Mouse (Mus musculus) CD4-positive, CD25-positive, alpha-beta regulatory T cell, adult 4 months (primary cell): ENCODE data around the gene Specc1. TPM values are rescaled to one million over a fixed set of nuclear protein-coding genes. Genes with fewer than 3 reads are reported as not detected.

Source experiments
- ATAC-seq: one replicate; pipeline ENCODE4 v1.8.0; 2017
- polyA plus RNA-seq, 2 experiments: library from polyadenylated mRNA; unstranded; fragments of 100-300 nt; shearing (Covaris generic); gene quantifications; one replicate each; pipeline ENCODE4 v1.2.1; 2017

Specc1 gene
- polyA plus RNA-seq, 2 experiments from 2014 or later = 2.9 to 3.5 TPM

- no peak for ATAC-seq
These were observed 162.0 kb downstream of the Specc1 start for GRCm38 (mm10) chr11:62118561-62118960.

GRCm38 (mm10) chr11:62119871-62120270, 163.3 kb downstream of the Specc1 start:
- ATAC-seq = no peak

GRCm38 (mm10) chr11:62121365-62121764, 164.8 kb downstream of the Specc1 start:
- no peak for ATAC-seq

GRCm38 (mm10) chr11:62127692-62128091, 171.1 kb downstream of the Specc1 start:
- peak; percentile 65 for ATAC-seq

- ATAC-seq = no peak
These were observed 171.6 kb downstream of the Specc1 start for GRCm38 (mm10) chr11:62128197-62128596.

- no peak for ATAC-seq
These were observed 173.6 kb downstream of the Specc1 start for GRCm38 (mm10) chr11:62130191-62130590.

GRCm38 (mm10) chr11:62130685-62131295, 174.2 kb downstream of the Specc1 start:
- ATAC-seq = no peak

- peak; percentile 71 for ATAC-seq
These were observed 175.0 kb downstream of the Specc1 start for GRCm38 (mm10) chr11:62131601-62132000.

GRCm38 (mm10) chr11:62134191-62134590, 177.6 kb downstream of the Specc1 start:
- no peak for ATAC-seq

- no peak for ATAC-seq
These were observed 188.9 kb downstream of the Specc1 start for GRCm38 (mm10) chr11:62145216-62146110.

- ATAC-seq = no peak
These were observed 190.1 kb downstream of the Specc1 start for GRCm38 (mm10) chr11:62146661-62147060.

GRCm38 (mm10) chr11:62148026-62148425, 191.5 kb downstream of the Specc1 start:
- no peak for ATAC-seq

- ATAC-seq = peak; percentile 32
These were observed 191.9 kb downstream of the Specc1 start for GRCm38 (mm10) chr11:62148449-62148848.

- ATAC-seq = no peak
These were observed 196.5 kb downstream of the Specc1 start for GRCm38 (mm10) chr11:62153057-62153456.

- ATAC-seq = no peak
These were observed 203.2 kb downstream of the Specc1 start for GRCm38 (mm10) chr11:62159803-62160202.

GRCm38 (mm10) chr11:62161450-62161849, 204.9 kb downstream of the Specc1 start:
- no peak for ATAC-seq

GRCm38 (mm10) chr11:62164357-62164756, 207.8 kb downstream of the Specc1 start:
- ATAC-seq = no peak

- ATAC-seq = no peak
These were observed 209.9 kb downstream of the Specc1 start for GRCm38 (mm10) chr11:62166503-62166902.

GRCm38 (mm10) chr11:62168146-62168545, 211.6 kb downstream of the Specc1 start:
- no peak for ATAC-seq

- no peak for ATAC-seq
These were observed 221.0 kb downstream of the Specc1 start for GRCm38 (mm10) chr11:62177395-62178113.

GRCm38 (mm10) chr11:62180791-62181190, 224.2 kb downstream of the Specc1 start:
- no peak for ATAC-seq

GRCm38 (mm10) chr11:62184900-62185299, 228.3 kb downstream of the Specc1 start:
- ATAC-seq = peak; percentile 37

- peak; percentile 84 for ATAC-seq
These were observed 230.5 kb downstream of the Specc1 start for GRCm38 (mm10) chr11:62187074-62187473.
